ENCODE assay signal across 8 mouse cellular contexts in the genomic region with DNA sequence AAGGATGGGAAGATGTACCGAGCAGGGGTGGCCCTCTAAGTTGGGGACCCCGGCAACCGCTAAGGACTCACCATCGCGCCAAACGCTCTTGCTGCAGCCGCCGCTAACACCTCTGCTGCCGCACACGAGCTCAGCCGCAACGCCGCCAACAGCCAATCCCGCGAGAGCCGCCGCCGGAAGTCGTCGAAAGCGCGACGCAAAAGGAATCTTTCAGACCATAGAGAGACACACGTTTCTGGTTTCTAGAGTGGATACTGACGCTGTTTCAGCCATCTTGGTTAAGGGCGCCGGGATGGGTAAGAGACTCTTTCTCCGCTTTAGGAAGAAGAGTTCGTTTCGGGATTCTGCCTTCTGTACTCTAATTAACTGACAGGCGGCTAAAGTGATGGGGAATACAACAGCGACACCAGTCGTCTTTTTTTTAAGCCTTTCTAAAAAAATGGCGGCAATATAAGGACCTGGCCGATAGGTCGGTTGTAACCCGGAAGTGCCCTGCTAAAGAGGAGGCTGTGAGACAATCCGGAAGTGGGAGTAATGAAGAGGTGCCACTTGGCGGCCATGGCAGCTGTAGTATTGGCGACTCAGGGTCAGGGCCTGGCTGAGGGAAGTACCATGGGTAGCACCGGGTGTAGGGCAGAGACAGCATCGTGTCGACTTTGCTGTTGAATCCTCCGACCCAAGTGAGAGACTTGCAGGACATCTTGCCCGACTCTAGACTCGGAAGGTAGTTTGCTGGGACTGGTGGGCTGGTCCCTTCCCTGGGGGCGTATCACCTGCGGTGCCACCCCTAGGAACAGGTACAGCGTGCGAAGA. TPM values are rescaled to one million over a fixed set of nuclear protein-coding genes. Genes with fewer than 3 reads are reported as not detected.
DNase-seq lines count a peak whose midpoint lies in the region; ATAC-seq and TF ChIP-seq lines count a peak whose summit lies in the region.

A gene (plus strand): TSS at position 191 of the 813 bp plus-strand sequence.
A gene (minus strand): TSS at position 649 of the 813 bp plus-strand sequence.

- H3K36me3 ChIP-seq in E14TG2a.4 (ENCODE audit: insufficient read depth, low read length), result peaks cover 68% of the 10 kb centered on the region
- H3K36me3 ChIP-seq in forebrain, embryonic 12.5 days (replicated peaks), result peaks cover 32% of the 10 kb centered on the region
- peaks cover 28% of the 10 kb centered on the region for H3K36me3 ChIP-seq in heart, postnatal 0 days (replicated peaks; ENCODE audit: control insufficient read depth, insufficient read depth, low read length)
- H3K36me3 ChIP-seq in liver, embryonic 16.5 days (ENCODE audit: control insufficient read depth, insufficient read depth), result peaks cover 17% of the 10 kb centered on the region
- peaks cover 41% of the 10 kb centered on the region for H3K36me3 ChIP-seq in neural tube, embryonic 13.5 days
- H3K36me3 ChIP-seq in testis, adult 2 months (ENCODE audit: control insufficient read depth, insufficient read depth, low read length), result peaks cover 2% of the 10 kb centered on the region

- TF ChIP-seq EP300 in heart, postnatal 0 days (IDR thresholded peaks at IDR 0.05; ENCODE audit: low read depth), result peak; percentile 92

- under 1% methylated on average over 50 of the region's 50 CpGs for WGBS in forebrain, embryonic 12.5 days
- under 1% methylated on average over 50 of the region's 50 CpGs for whole genome bisulfite sequencing in heart, postnatal 0 days
- WGBS in liver, embryonic 16.5 days (ENCODE audit: insufficient replicate concordance), result under 1% methylated on average over 50 of the region's 50 CpGs
- WGBS in neural tube, embryonic 13.5 days, result under 1% methylated on average over 50 of the region's 50 CpGs

- H3K27ac ChIP-seq in forebrain, embryonic 12.5 days, result peak within 1 kb of the TSS; percentile 90
- H3K27ac ChIP-seq in heart, postnatal 0 days (ENCODE audit: low read depth), result peak within 1 kb of the TSS; percentile 89
- H3K27ac ChIP-seq in liver, embryonic 16.5 days (ENCODE audit: low read length), result peak within 1 kb of the TSS; percentile 88
- H3K27ac ChIP-seq in neural tube, embryonic 13.5 days (replicated peaks), result peak within 1 kb of the TSS; percentile 91
- H3K27ac ChIP-seq in testis, adult 2 months (ENCODE audit: control insufficient read depth, insufficient read depth, low read depth, low read length), result peak within 1 kb of the TSS; percentile 90

- H3K9me3 ChIP-seq in E14TG2a.4 (ENCODE audit: low read length), result no peaks in the 10 kb centered on the region
- no peaks in the 10 kb centered on the region for H3K9me3 ChIP-seq in forebrain, embryonic 12.5 days
- H3K9me3 ChIP-seq in heart, postnatal 0 days (replicated peaks; ENCODE audit: control insufficient read depth, low read length), result no peaks in the 10 kb centered on the region
- H3K9me3 ChIP-seq in liver, embryonic 16.5 days (replicated peaks; ENCODE audit: control insufficient read depth, low read length), result no peaks in the 10 kb centered on the region
- no peaks in the 10 kb centered on the region for H3K9me3 ChIP-seq in neural tube, embryonic 13.5 days

- H3K27me3 ChIP-seq in E14TG2a.4 (ENCODE audit: insufficient read depth, low read length), result no peaks in the 10 kb centered on the region
- H3K27me3 ChIP-seq in forebrain, embryonic 12.5 days, result no peaks in the 10 kb centered on the region
- no peaks in the 10 kb centered on the region for H3K27me3 ChIP-seq in heart, postnatal 0 days (ENCODE audit: control insufficient read depth, insufficient read depth, low read length)
- H3K27me3 ChIP-seq in liver, embryonic 16.5 days (ENCODE audit: control insufficient read depth, insufficient read depth, low read depth, low read length), result no peaks in the 10 kb centered on the region
- no peaks in the 10 kb centered on the region for H3K27me3 ChIP-seq in neural tube, embryonic 13.5 days
- H3K27me3 ChIP-seq in testis, adult 2 months (ENCODE audit: control insufficient read depth, insufficient read depth, low read length), result no peaks in the 10 kb centered on the region

- H3K4me2 ChIP-seq in forebrain, embryonic 12.5 days, result peak within 1 kb of the TSS; percentile 83
- peak within 1 kb of the TSS; percentile 96 for H3K4me2 ChIP-seq in heart, postnatal 0 days (ENCODE audit: low read depth, low read length)
- peak within 1 kb of the TSS; percentile 94 for H3K4me2 ChIP-seq in liver, embryonic 16.5 days (ENCODE audit: low read depth, low read length)
- peak within 1 kb of the TSS; percentile 97 for H3K4me2 ChIP-seq in neural tube, embryonic 13.5 days

- H3K4me1 ChIP-seq in E14TG2a.4 (replicated peaks; ENCODE audit: low read depth, low read length), result peaks cover 55% of the 10 kb centered on the region
- H3K4me1 ChIP-seq in forebrain, embryonic 12.5 days, result peaks cover 40% of the 10 kb centered on the region
- H3K4me1 ChIP-seq in heart, postnatal 0 days (ENCODE audit: control insufficient read depth, insufficient read depth), result peaks cover 32% of the 10 kb centered on the region
- peaks cover 28% of the 10 kb centered on the region for H3K4me1 ChIP-seq in liver, embryonic 16.5 days (ENCODE audit: control insufficient read depth, low read depth, low read length)
- H3K4me1 ChIP-seq in neural tube, embryonic 13.5 days (replicated peaks), result peaks cover 53% of the 10 kb centered on the region
- H3K4me1 ChIP-seq in testis, adult 2 months (ENCODE audit: control insufficient read depth, insufficient read depth, low read length), result no peaks in the 10 kb centered on the region; the same call in 1 of the 2 replicates

- DNase-seq in c-Kit-positive CD71-positive TER-119-positive erythroid progenitor cells, embryonic 14.5 days (ENCODE audit: low spot score), result peak; percentile 93
- DNase-seq in heart, postnatal 0 days (ENCODE audit: low spot score), result peak; percentile 96
- DNase-seq in kidney, postnatal 4 days, result peak; percentile 94 to 96

- ATAC-seq in forebrain, embryonic 12.5 days (ENCODE audit: low FRiP score), result peak; percentile 97
- peak; percentile 96 for ATAC-seq in heart, postnatal 0 days (ENCODE audit: insufficient read depth, low read depth)
- peak; percentile 94 for ATAC-seq in liver, embryonic 16.5 days (ENCODE audit: low read depth)
- peak; percentile 98 for ATAC-seq in neural tube, embryonic 13.5 days (ENCODE audit: low read depth)

- TF ChIP-seq POLR2A in testis, adult 2 months (IDR thresholded peaks at IDR 0.05; ENCODE audit: control insufficient read depth, low read depth, low read length), result peak; percentile 82; the same call in 1 of the 2 replicates

- H3K4me3 ChIP-seq in E14TG2a.4 (replicated peaks; ENCODE audit: low read length), result peak within 1 kb of the TSS; percentile 99
- peak within 1 kb of the TSS; percentile 93 for H3K4me3 ChIP-seq in forebrain, embryonic 12.5 days (replicated peaks)
- H3K4me3 ChIP-seq in heart, postnatal 0 days (ENCODE audit: low read depth, low read length), result peak within 1 kb of the TSS; percentile 86
- H3K4me3 ChIP-seq in liver, embryonic 16.5 days (ENCODE audit: low read depth, low read length), result peak within 1 kb of the TSS; percentile 96
- peak within 1 kb of the TSS; percentile 96 for H3K4me3 ChIP-seq in neural tube, embryonic 13.5 days
- H3K4me3 ChIP-seq in testis, adult 2 months (ENCODE audit: control insufficient read depth, low read depth, low read length), result peak within 1 kb of the TSS; percentile 93

- H3K9ac ChIP-seq in forebrain, embryonic 12.5 days, result peak within 1 kb of the TSS; percentile 95
- peak within 1 kb of the TSS; percentile 92 for H3K9ac ChIP-seq in heart, postnatal 0 days (replicated peaks; ENCODE audit: low read depth, low read length)
- peak within 1 kb of the TSS; percentile 92 for H3K9ac ChIP-seq in liver, embryonic 16.5 days (ENCODE audit: low read depth, low read length)
- peak within 1 kb of the TSS; percentile 97 for H3K9ac ChIP-seq in neural tube, embryonic 13.5 days

- no peak for TF ChIP-seq CTCF in E14TG2a.4 (conservative IDR thresholded peaks at IDR 0.05; ENCODE audit: low read length)
- no peak; the same call in 1 of the 2 replicates for TF ChIP-seq CTCF in heart, postnatal 0 days (IDR thresholded peaks at IDR 0.05; ENCODE audit: low read depth)
- no peak for TF ChIP-seq CTCF in testis, adult 2 months (IDR thresholded peaks at IDR 0.05; ENCODE audit: control insufficient read depth, insufficient read depth, insufficient replicate concordance, low read depth, low read length)

RNA-seq across cellular contexts. Expression of the first gene that starts in this region (rescaled TPM):
- 29.2 TPM in 2 replicates for polyA plus RNA-seq in forebrain, embryonic 12.5 days (2016; fragmentation: Nextera tagmentation; extraction: Ambion mirVana)
- 15.6 and 24.8 TPM in 2 replicates for total RNA-seq in heart, postnatal 0 days (2014; rRNA removed; ENCODE audit: low replicate concordance)
- 10.3 and 11.4 TPM in 2 replicates for polyA plus RNA-seq in heart, postnatal 0 days (2015; fragmentation: Nextera tagmentation; extraction: Ambion mirVana)
- polyA plus RNA-seq in liver, embryonic 16.5 days (2015; fragmentation: Nextera tagmentation; extraction: Ambion mirVana), result 12.4 and 14.6 TPM in 2 replicates
- polyA plus RNA-seq in neural tube, embryonic 13.5 days (2015; fragmentation: Nextera tagmentation; extraction: Ambion mirVana), result 22.0 and 22.6 TPM in 2 replicates
- polyA plus RNA-seq in testis, adult 2 months (2012; rRNA removed), result 10.7 and 12.0 TPM in 2 replicates

RNA-seq across cellular contexts. Expression of the second gene that starts in this region (rescaled TPM):
- 332 and 370 TPM in 2 replicates for polyA plus RNA-seq in forebrain, embryonic 12.5 days (2016; fragmentation: Nextera tagmentation; extraction: Ambion mirVana)
- total RNA-seq in heart, postnatal 0 days (2014; rRNA removed; ENCODE audit: low replicate concordance), result 46.4 and 54.3 TPM in 2 replicates
- polyA plus RNA-seq in heart, postnatal 0 days (2015; fragmentation: Nextera tagmentation; extraction: Ambion mirVana), result 107 and 128 TPM in 2 replicates
- polyA plus RNA-seq in liver, embryonic 16.5 days (2015; fragmentation: Nextera tagmentation; extraction: Ambion mirVana), result 88.5 and 101 TPM in 2 replicates
- 296 and 300 TPM in 2 replicates for polyA plus RNA-seq in neural tube, embryonic 13.5 days (2015; fragmentation: Nextera tagmentation; extraction: Ambion mirVana)
- 73.9 and 101 TPM in 2 replicates for polyA plus RNA-seq in testis, adult 2 months (2012; rRNA removed)

Comparison
In these comparisons a context has a peak if more than half of its experiments do, and no peak if none do; other contexts are left out.
1. Peak in every context shown above with its lines: DNase-seq, ATAC-seq, H3K4me3 ChIP-seq and H3K27ac ChIP-seq.